Mouse (Mus musculus): ENCODE results near the gene Cap1.

The Cap1 gene

GRCm38 (mm10) chr4:122885768-122886578, at the start of gene Cap1:
Gene Cap1 (minus strand): TSS chr4:122886056.
- peak; percentile 99 for DNase-seq

GRCm38 (mm10) chr4:122933857-122934256, 48.0 kb upstream of the Cap1 start:
- DNase-seq, result no peak

- no peak for DNase-seq
These were observed 47.3 kb upstream of the Cap1 start for GRCm38 (mm10) chr4:122933051-122933591.

GRCm38 (mm10) chr4:122932239-122932978, 46.6 kb upstream of the Cap1 start:
- DNase-seq, result no peak

DNA sequence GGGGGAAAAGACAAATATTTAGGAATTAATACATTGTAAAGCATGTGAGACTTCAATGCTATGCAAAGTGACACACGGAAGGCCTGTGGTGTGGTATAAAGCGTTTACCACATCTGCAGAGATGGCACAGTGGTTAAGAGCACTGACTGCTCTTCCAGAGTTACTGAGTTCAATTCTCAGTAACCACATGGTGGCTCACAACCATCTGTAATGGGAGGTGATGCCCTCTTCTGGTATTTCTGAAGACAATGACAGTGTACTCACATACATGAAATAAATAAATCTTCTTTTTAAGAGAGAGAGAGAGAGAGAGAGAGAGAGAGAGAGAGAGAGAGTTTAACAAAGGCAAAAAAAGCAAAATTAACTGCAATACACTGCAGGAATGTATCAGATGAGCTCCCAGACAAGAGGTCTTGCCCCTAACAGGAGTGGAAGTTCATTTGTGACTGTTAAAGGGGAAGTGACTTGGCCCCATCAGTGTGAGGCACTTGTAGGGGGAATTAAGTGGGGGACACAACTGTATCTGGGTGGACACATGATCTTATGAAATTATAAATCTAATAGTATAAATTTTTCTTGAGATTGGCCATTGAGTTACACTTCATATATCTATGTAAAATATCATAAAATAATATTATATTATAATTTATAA, 45.2 kb upstream of the Cap1 start:
- DNase-seq, result no peak

- no peak for DNase-seq
These were observed 37.8 kb upstream of the Cap1 start for GRCm38 (mm10) chr4:122923392-122924344.

- DNase-seq, result no peak
These were observed 37.0 kb upstream of the Cap1 start for GRCm38 (mm10) chr4:122922841-122923240.

- DNase-seq, result no peak
These were observed 30.1 kb upstream of the Cap1 start for GRCm38 (mm10) chr4:122915985-122916384.

- DNase-seq, result no peak
These were observed 28.3 kb upstream of the Cap1 start for GRCm38 (mm10) chr4:122914186-122914585.

DNA sequence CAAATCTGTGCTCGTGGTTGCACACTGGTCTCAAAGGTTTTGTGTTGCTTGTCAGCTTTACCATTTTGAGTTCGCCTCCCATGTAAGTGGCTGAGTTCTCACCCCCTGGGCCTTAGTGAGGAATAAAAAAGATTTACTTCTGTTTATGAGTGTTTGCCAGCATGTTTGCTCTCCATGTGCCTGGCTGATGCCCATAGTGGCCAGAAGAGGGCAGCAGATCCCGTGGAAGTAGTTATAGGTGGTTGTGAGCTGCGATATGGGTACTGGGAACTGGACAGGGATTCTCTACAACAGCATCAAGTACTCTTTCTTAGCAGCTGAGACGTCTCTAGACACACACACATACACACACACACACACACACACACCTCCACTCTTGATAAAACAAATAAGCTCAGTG, 26.8 kb upstream of the Cap1 start:
- DNase-seq, result no peak

- no peak for DNase-seq
These were observed 24.7 kb upstream of the Cap1 start for GRCm38 (mm10) chr4:122910577-122910976.

GRCm38 (mm10) chr4:122909572-122910189, 23.8 kb upstream of the Cap1 start:
- no peak for DNase-seq

GRCm38 (mm10) chr4:122905359-122905758, 19.5 kb upstream of the Cap1 start:
- DNase-seq, result no peak

DNA sequence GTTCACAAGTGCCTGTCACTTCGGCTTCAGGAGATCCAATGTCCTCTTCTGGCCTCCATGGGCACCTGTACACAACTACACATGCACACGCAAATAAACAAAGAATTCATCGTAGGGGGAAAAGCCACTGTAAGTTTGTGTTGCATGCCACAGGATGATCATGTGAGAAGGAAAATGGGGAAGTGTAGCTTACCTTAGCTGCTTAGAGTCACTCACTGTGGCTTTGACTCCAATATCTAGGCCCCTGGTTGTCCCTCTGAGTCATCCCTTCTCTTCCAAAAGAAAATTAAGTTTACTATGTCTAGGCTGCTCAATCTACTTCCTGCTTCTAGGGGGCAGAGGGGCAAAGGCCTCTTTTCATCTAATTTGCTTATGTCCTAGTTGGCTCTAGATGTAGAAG, 17.9 kb upstream of the Cap1 start:
- no peak for DNase-seq

DNA sequence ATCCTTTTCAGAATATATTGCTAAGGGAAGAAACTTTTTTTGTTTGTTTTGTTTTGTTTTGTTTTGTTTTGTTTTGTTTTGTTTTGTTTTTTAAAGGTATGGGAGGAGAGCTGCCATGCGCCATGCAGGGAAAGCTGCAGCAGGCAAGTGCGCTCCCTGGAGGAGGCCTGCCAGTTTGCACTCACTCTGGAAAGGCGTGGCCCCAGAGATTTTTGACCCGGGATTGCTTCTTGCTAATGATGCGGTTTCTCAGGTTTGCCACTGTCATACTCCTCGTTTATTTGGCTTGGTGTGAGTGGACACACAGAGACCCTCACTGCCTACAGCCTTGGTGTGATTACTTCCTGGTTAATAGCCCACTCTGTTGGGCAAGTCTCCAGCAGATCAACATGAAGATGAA, 16.3 kb upstream of the Cap1 start:
- no peak for DNase-seq

GRCm38 (mm10) chr4:122898313-122898712, 12.5 kb upstream of the Cap1 start:
- peak; percentile 63 for DNase-seq

- DNase-seq, result no peak
These were observed 11.9 kb upstream of the Cap1 start for GRCm38 (mm10) chr4:122897750-122898149.

GRCm38 (mm10) chr4:122892157-122892556, 6.3 kb upstream of the Cap1 start:
- peak; percentile 47 for DNase-seq

DNA sequence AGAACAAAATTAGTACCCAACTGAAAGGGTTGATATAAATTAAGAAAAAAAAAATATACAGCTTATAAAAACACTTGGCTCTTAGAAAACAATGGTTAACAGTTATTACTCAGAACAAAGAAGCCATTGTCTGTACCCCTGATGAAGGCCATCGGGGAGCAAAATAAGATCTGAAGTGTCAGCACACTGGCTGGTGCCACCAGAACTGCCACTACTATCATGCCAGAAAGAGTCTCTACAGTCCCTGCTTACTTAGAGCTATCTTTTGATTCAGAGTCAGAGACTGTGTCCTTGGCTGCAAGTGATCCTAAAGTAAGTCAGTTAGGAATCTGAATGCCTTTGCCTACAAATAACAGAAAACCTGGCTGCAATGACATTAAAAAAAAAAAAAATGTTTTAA, 5.7 kb upstream of the Cap1 start:
- no peak for DNase-seq

DNA sequence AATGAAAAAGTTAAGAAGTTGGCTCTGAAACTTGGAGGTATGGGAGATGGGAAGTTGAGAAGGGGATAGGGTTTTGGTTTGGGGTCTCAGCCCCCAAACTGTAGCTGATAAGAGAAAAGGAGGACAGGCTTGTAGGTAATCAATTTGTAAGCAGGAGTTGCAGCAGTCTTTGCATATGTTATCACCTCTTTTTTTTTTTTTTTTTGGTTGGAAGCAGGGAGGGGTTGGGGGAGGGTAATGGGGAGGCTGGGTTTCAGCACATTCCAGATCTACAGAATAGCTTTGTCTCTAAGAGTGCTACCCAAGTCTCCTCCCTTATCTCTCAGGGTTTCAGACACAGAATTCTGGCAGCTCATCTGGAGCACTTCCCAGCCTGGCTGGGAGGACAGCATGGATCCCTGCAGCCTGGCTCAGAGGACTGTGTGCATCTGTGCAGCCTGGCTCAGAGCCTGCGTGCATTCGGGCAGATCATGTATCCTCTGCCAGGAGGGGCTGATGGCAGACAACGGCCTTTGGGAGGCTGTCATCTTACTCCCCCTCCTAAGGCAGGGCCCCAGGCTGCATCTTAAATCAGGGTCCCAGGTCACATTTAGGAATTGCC, 5.1 kb upstream of the Cap1 start:
- peak; percentile 96 for DNase-seq

- peak; percentile 66 for DNase-seq
These were observed 1.5 kb upstream of the Cap1 start for GRCm38 (mm10) chr4:122887336-122887735.
